Mouse (Mus musculus) fat pad, adult 2 months (tissue): ENCODE results near the gene Gmppa.

ENCODE experiments used
- DNase-seq: peaks from one replicate; pipeline ENCODE4 v3.0.0-alpha.2; 2011; ENCODE audit warnings: low read depth, low spot score; ENCODE audit errors: extremely low read depth

Gene Gmppa

DNA sequence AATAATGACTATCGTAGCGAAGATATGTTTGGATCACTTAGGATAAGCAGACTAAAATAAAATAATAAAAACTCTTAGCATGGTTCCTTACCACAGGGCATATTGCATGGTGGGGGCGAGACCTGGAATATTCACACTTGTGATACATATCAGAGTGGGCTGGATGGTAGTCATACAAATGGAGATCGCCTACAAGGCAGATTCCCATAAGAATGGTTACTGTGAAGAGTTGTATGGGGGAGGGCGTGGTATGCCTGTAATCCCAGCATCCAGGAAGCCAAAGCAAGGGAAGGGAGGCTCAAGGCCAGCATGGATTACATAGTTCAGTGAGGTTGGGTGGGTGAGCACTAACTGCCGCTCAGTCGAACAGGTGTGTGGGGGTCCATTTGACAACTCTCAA lies 45.0 kb downstream of the Gmppa start:
- DNase-seq = no peak

DNA sequence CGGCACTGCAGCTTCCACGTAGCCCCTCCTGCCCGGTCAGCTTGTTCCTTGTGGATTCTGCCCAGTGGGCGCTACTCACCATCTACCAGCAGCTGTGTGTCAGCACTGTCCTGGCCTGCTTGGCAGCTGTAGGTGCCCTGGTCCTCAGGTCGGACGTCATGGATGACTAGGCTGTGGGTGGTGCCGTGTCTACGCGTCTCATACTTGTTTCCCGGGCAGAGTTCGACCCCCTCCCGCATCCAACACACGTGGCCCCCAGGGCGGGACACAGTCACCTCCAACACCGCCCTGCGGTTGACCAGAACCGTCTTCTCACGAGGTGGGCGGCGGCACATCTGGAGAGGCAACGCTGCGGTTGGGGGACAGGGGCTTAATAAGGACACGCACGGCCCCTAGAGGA lies 50.8 kb downstream of the Gmppa start:
- DNase-seq = no peak

DNA sequence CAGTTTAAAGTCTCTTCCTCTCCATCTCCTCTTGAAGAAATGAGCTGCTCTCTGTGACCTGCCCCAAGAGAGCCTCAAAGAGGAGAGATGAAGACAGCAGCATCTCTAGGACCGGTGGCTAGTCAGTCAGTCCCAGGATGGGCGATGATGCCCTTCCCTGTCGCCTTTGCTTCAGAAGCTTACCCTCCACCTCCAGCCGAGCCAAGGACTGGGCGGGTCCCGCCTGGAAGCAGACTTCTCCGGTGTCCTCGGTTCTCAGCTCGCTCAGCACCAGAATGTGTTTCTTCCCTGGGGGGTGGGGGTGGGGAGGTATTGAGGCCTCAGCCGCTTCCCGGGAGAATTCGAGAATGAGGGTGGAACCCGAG lies 51.3 kb downstream of the Gmppa start:
- no peak for DNase-seq

DNA sequence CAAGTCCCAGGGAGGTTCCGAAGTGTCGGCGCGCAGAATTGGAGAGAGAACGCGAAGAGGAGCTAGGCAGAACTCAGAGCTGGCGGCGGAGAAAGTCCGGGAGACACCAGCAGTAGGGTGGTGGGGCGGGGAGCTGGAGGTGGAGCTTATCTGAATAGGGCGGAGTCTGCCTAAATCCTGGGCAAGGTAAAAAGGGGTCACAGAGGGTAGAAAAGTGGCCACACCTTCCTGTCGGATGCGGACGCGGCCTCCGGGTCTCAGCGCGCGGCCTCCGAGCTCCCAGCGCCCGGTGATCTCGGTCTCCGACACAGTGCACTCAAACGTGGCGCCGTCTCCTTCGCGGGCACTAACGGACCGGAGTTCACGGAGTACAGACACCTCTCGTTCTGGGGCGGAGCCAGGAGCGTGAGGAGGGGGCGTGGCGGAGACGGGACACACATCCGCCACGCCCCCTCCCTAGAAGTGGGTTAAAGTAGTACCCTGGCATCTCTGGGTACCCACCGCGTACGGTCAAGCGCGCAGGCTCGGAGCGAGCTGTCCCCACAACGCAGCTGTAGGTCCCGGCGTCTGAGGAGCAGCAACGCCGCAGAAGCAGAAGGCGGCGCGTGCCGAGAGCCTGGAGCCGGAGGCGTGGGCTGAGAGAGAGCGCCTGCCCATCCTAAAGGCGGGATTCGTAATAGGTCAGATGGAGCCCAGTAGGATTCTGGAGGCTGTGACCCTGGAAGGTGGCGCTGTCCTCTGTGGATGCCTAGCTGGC lies 51.9 kb downstream of the Gmppa start:
- no peak for DNase-seq

DNA sequence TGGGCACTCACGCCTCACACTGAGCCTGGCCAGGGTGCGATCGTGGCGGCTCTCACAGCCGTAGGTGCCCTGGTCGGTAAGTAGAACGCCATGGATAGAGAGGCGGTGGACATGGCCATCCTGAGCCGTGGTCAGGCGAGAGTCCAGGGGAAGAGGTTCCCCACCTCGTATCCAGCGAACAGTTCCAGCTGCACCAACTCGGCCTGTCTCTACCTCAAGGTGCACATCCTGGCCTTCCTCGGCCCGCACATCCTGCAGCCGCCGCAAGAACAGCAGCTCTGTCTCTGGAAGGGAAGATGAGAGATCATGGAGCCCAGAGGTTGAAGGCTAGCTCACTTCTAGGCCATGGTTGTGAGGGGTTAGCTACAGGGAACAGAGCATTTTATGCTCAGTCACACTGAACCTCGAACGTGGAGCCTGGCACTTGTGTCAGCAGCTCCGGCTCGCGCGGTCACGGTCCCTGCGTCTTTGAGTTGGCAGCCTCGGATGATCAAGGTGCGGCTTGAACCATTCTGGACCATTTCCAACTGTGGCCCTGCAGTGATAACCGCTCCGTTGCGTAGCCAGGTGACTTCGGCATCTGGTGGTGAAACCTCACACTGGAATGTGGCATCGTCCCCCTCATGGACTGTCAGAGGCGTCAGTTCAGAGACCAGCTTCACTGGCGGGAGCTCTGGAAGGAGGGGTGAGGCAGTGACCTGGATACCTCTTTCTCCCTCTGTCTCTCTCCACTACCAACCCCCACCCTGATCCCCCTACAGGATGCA lies 55.2 kb downstream of the Gmppa start:
- DNase-seq = no peak

- DNase-seq = no peak
Measured at GRCm38 (mm10) chr1:75492579-75493170, 56.9 kb downstream of the Gmppa start.
